Mouse (Mus musculus) right cerebral cortex, adult 18-20 months (tissue): Measurements from ENCODE around the gene Scfd2.
A peak's percentile ranks its signal among the peaks of the same experiment; 100 is the strongest.

Experiments
- DNase-seq: peaks from one replicate; pipeline ENCODE4 v3.0.0; 2022; ENCODE audit warnings: mixed read lengths

The Scfd2 gene

GRCm38 (mm10) chr5:74267736-74268369, 263.7 kb downstream of the Scfd2 start:
- DNase-seq = no peak

DNA sequence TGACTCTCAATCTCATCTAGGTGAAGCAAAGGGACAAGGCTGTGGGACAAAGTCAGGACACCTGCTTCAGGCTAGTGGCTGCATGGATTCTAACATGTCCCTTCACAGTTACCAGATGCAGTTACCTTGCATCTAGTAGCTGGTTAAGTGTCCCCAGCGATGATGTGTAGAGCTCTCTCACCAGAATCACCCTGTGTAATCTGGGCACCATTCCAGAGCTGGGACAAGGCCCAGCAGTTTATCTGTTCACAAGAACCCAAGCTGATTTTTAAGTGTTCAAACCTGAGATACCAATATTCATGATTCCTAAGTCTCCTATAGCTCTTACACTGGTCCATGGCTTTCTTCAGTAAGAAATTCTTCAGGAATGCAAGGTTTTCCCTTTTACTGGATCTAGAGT, 264.4 kb downstream of the Scfd2 start:
- no peak for DNase-seq

DNA sequence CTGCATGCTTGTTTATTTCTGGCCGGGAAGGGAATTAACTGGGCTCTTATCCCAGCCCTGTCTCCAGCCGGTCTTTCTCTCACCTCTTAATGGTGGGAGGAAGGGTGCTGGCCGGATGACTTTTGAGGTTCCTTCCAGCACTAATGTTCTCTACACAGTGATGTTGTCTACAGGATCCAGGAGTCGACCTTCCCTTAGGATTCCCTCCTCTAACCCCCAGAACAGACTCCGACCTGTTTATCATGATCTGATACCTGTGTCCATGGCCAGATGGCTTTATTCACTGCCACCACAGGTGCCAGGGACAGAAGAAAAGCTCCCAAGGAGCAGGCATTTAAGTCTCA, 265.1 kb downstream of the Scfd2 start:
- no peak for DNase-seq

DNA sequence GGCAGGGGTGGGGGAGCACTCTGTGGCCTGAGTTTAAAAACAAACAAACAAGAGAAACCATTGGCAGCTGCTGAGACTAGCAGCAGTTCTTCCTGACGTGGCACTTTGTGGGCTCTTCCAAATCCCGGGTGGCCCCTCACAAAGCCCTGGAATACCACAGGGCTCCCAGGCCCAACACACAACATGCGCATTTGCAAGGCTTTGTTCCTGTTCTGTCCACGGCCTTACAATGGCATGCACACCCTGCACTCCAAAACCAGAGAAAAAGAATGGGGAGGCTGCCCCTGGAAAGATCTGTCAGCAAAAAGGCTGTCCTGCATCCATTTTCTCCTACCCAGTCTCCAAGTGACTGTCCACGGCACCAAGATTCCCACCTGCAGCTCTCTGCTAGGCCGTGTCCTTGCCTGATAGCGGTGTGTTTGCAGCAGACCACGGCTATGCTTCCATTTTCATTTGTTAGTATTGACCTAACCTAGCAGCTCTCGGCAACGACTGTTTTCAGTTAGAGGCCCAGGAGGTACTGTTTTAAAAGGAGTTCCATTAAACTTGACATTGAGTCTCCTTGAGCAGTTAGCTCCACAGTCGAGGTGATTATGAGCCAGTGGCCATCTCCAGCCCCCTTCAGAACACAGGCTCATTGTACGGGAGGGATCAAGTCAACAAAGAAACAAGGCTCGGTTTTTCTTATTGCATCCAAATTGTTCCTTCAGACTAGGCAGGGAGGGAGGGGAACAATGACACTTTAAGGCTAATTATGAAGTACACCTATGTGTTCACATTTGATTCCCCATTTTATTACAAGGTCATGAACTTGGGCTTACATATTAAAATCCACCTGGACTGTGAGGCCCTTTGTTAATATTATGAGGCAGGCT, 265.7 kb downstream of the Scfd2 start:
- DNase-seq = no peak

DNA sequence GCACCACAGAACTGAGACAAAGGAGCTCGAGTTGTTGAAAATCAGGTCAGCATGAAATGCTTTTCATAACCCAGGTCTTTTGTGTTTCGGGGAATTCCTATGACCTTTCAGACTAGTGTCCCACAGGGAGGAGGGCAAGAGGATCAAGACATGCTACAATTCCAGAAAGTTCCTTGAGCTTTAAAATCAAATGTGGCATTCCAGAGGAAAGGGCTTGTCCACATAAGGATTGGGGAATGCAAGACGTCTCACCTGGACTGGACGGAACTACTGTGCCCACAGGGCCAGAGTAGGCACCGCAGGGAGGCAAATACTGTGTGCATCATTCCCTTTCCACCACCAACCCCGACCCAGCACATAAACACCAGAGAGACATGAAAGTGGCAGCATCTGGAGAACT, 266.4 kb downstream of the Scfd2 start:
- no peak for DNase-seq

GRCm38 (mm10) chr5:74264541-74264940, 267.0 kb downstream of the Scfd2 start:
- DNase-seq = no peak

DNA sequence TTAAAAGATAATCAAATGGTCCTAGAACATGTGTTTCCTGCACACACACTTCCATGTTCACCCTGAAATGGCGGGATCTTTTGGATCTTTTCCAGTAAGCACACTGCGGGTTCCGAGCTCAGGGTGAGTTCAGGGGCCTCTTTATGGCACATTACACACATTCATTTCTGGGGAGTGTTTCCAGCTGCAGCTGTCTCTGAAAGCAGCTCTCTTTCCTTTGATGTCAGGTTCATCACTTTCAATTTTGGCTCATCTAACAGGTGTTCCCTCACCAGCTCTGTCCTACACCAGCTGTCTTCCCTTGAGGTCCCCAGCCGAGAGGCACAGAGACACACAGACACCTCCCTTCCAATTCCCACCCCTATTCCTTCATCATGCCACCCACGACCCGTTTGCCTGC, 270.5 kb downstream of the Scfd2 start:
- no peak for DNase-seq

GRCm38 (mm10) chr5:74260378-74260809, 271.2 kb downstream of the Scfd2 start:
- peak; percentile 65 for DNase-seq

DNA sequence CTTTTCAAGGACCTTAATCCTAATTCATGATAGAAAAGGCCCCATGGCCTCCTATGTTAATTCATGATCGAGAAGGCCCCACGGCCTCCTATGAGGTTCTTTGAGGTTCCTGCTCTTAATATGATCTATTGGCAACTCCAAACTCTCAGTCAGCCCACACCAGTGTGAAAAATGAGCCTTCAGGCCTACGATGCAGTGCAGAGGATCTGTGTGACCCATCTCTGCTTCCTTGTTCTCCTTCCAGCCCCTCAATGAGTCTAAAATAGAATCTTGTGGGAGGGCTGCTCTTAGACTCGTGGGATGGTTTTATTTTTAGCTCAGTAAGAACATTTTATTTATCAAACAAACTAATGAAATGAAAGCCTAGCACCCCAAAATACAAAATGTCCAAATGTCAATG, 274.9 kb downstream of the Scfd2 start:
- no peak for DNase-seq

DNA sequence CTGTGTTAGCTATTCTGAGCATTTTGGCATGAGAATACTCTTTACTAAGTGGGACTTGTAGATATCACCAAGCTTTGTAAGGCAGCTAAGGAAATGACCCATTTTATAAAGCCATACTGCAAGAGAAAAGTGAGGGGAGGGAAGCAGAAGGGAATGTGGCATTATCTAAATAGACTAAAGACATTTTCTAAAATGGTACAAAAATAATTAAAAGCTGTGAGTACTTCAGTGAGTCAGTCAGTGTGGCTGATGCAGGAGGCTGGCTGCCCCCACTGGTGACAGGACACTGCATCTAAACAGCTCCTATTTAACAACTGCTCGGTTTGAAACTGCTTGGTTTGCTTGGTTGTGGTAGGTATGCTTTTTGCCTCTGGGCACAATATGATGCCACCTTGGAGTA, 276.6 kb downstream of the Scfd2 start:
- peak; percentile 60 for DNase-seq

GRCm38 (mm10) chr5:74253724-74254328, 277.7 kb downstream of the Scfd2 start:
- DNase-seq = no peak

- peak; percentile 83 for DNase-seq
These were observed 278.8 kb downstream of the Scfd2 start for GRCm38 (mm10) chr5:74252672-74253286.

GRCm38 (mm10) chr5:74250947-74251346, 280.6 kb downstream of the Scfd2 start:
- DNase-seq = no peak

DNA sequence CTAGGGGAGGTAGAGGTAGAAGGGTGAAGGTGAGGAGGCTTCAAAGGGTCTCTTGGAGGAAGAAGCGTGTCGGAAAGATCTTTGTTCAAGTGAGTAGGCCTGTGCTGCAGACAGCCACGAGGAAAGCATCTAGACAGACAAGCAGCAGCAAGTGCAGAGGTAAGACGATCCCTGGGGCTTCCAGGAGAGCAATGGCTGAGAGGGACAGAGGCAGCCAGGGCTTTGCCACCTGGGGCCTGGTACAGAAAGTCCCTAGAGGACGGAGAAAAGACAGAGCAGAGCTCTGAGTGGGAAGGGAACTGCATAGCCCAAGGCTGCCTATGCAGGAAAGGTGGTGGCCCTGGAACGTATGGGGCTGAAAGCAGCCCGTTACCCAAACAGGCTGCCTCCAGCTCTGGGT, 281.3 kb downstream of the Scfd2 start:
- no peak for DNase-seq

DNA sequence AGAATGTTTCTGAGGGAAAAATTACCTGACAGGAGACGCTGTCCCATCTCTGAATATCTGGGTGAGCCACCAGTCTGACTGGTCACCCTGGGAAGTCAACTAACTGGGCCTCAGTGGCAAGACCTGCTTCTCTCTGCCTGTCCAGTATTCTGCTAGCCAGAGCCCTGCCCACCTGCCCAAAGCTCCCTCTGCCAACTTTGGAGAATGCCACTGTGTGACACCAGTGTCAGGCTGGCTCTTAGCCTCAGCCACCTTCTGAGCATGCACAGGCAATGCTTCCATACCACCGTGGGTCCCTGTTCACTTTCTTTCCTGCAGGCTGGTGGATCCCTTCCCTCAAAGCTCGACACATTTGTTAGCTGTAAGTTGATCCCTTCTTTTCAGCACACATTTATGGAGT, 281.8 kb downstream of the Scfd2 start:
- no peak for DNase-seq

DNA sequence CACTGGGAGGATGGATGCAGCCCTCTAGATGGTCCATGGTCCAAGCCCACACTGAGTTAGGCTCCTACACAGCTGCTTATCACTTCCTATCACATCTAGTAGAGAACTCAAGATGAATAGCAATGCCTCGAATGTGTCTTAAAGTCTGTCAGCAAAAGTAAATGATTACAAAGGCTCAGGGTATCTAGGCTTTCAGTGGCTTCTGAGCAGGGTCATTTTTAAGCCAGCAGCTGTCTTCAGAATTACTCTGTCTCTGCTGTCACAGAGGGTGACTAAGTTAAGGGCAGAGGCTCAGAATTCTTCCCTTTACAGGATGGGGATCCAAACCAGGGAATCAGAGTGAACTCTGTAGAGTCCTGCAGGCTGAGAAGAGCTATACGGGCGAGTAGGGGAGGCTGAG, 284.6 kb downstream of the Scfd2 start:
- no peak for DNase-seq

GRCm38 (mm10) chr5:74246453-74246852, 285.1 kb downstream of the Scfd2 start:
- DNase-seq = no peak

- DNase-seq = no peak
These were observed 285.9 kb downstream of the Scfd2 start for GRCm38 (mm10) chr5:74245641-74246145.

- DNase-seq = no peak
These were observed 287.0 kb downstream of the Scfd2 start for GRCm38 (mm10) chr5:74244406-74245019.

- DNase-seq = no peak
These were observed 288.9 kb downstream of the Scfd2 start for GRCm38 (mm10) chr5:74242654-74243053.

- no peak for DNase-seq
These were observed 290.5 kb downstream of the Scfd2 start for GRCm38 (mm10) chr5:74240926-74241680.

GRCm38 (mm10) chr5:74240298-74240697, 291.3 kb downstream of the Scfd2 start:
- no peak for DNase-seq
